Mouse (Mus musculus) heart, adult 2 months (tissue): ENCODE measurements around the gene Atmin.

Source experiments
- CTCF ChIP-seq: fragments of 200-600 bp; IDR thresholded peaks from 2 replicates; pipeline ENCODE4 v1.8.1; 2022; ENCODE audit warnings: antibody characterized with exemption, mild to moderate bottlenecking, moderate library complexity
- POLR2A ChIP-seq: fragments of 200-500 bp; IDR thresholded peaks from 2 replicates; pipeline ENCODE4 v1.6.1; 2011; ENCODE audit warnings: mild to moderate bottlenecking, low read depth, low read length, control low read depth; ENCODE audit not compliant: insufficient read depth

GRCm38 (mm10) chr8:116993095-116993867, 50.1 kb downstream of the Atmin start, which contains the start of gene Gcsh:
- peak; percentile 74 for TF ChIP-seq POLR2A
- no peak for TF ChIP-seq CTCF
